Mouse (Mus musculus): Measurements from ENCODE around the gene Mpdu1. TPM values are rescaled to one million over a fixed set of nuclear protein-coding genes. Genes with fewer than 3 reads are reported as not detected.

Mpdu1 gene
- 143 and 147 TPM in 2 replicates for polyA plus RNA-seq (2012; rRNA removed)

GRCm38 (mm10) chr11:69662213-69662966, at the start of gene Mpdu1:
Gene Mpdu1 (minus strand): TSS chr11:69662642.
- H3K27ac ChIP-seq (ENCODE audit: insufficient read depth, low read depth, low read length) = peak within 1 kb of the TSS; percentile 98
- H3K4me1 ChIP-seq (ENCODE audit: control insufficient read depth, insufficient read depth, low read length) = peaks cover 6% of the 10 kb centered on the region; the same call in 1 of the 2 replicates
- peak; percentile 41 for TF ChIP-seq CTCF (conservative IDR thresholded peaks at IDR 0.05; ENCODE audit: insufficient read depth, insufficient read length, low read depth, low read length)
- TF ChIP-seq POLR2A (IDR thresholded peaks at IDR 0.05; ENCODE audit: low read depth, low read length) = peak; percentile 31
- under 1% methylated on average over 48 of the region's 48 CpGs for WGBS
- DNase-seq = peak; percentile 97
- peak within 1 kb of the TSS; percentile 79 for H3K4me3 ChIP-seq (ENCODE audit: insufficient read depth, low read depth, low read length)
- no peaks in the 10 kb centered on the region for H3K27me3 ChIP-seq (replicated peaks; ENCODE audit: control insufficient read depth, insufficient read depth, low read length)
- H3K36me3 ChIP-seq (ENCODE audit: control insufficient read depth, insufficient read depth, low read length) = peaks cover 2% of the 10 kb centered on the region; the same call in 1 of the 2 replicates

GRCm38 (mm10) chr11:69711082-69711481, 48.6 kb upstream of the Mpdu1 start:
- Histone ChIP-seq H3K36me3 (ENCODE audit: control insufficient read depth, insufficient read depth, low read length) (no peaks in the 10 kb centered on the region), H3K4me1 (ENCODE audit: control insufficient read depth, insufficient read depth, low read length) (peaks cover 31% of the 10 kb centered on the region; the same call in 1 of the 2 replicates), H3K27me3 (replicated peaks; ENCODE audit: control insufficient read depth, insufficient read depth, low read length) (no peaks in the 10 kb centered on the region), H3K4me3 (ENCODE audit: insufficient read depth, low read depth, low read length) (no peak overlapping the region), H3K27ac (ENCODE audit: insufficient read depth, low read depth, low read length) (no peak overlapping the region)
- no peak for TF ChIP-seq CTCF (conservative IDR thresholded peaks at IDR 0.05; ENCODE audit: insufficient read depth, insufficient read length, low read depth, low read length)
- TF ChIP-seq POLR2A (IDR thresholded peaks at IDR 0.05; ENCODE audit: low read depth, low read length) = no peak
- no peak for DNase-seq
- WGBS = 71% methylated on average over 2 of the region's 2 CpGs

- H3K27ac ChIP-seq (ENCODE audit: insufficient read depth, low read depth, low read length) = no peak overlapping the region
- no peaks in the 10 kb centered on the region for H3K36me3 ChIP-seq (ENCODE audit: control insufficient read depth, insufficient read depth, low read length)
- H3K4me1 ChIP-seq (ENCODE audit: control insufficient read depth, insufficient read depth, low read length) = peaks cover 26% of the 10 kb centered on the region; the same call in 1 of the 2 replicates
- DNase-seq = no peak
- H3K27me3 ChIP-seq (replicated peaks; ENCODE audit: control insufficient read depth, insufficient read depth, low read length) = no peaks in the 10 kb centered on the region
- 84% methylated on average over 3 of the region's 3 CpGs for WGBS
- TF ChIP-seq POLR2A (IDR thresholded peaks at IDR 0.05; ENCODE audit: low read depth, low read length) = no peak
- TF ChIP-seq CTCF (conservative IDR thresholded peaks at IDR 0.05; ENCODE audit: insufficient read depth, insufficient read length, low read depth, low read length) = no peak
- no peak overlapping the region for H3K4me3 ChIP-seq (ENCODE audit: insufficient read depth, low read depth, low read length)
These were observed 48.0 kb upstream of the Mpdu1 start for GRCm38 (mm10) chr11:69710470-69710869.

- Histone ChIP-seq H3K27ac (ENCODE audit: insufficient read depth, low read depth, low read length) (no peak overlapping the region), H3K4me3 (ENCODE audit: insufficient read depth, low read depth, low read length) (no peak overlapping the region), H3K27me3 (replicated peaks; ENCODE audit: control insufficient read depth, insufficient read depth, low read length) (no peaks in the 10 kb centered on the region), H3K4me1 (ENCODE audit: control insufficient read depth, insufficient read depth, low read length) (peaks cover 20% of the 10 kb centered on the region; the same call in 1 of the 2 replicates), H3K36me3 (ENCODE audit: control insufficient read depth, insufficient read depth, low read length) (no peaks in the 10 kb centered on the region)
- TF ChIP-seq POLR2A (IDR thresholded peaks at IDR 0.05; ENCODE audit: low read depth, low read length) (no peak), CTCF (conservative IDR thresholded peaks at IDR 0.05; ENCODE audit: insufficient read depth, insufficient read length, low read depth, low read length) (no peak)
- WGBS = 70% methylated on average over 11 of the region's 11 CpGs
- no peak for DNase-seq
These were observed 47.4 kb upstream of the Mpdu1 start for GRCm38 (mm10) chr11:69709554-69710446.

GRCm38 (mm10) chr11:69708614-69709265, 46.3 kb upstream of the Mpdu1 start:
- no peak for TF ChIP-seq CTCF (conservative IDR thresholded peaks at IDR 0.05; ENCODE audit: insufficient read depth, insufficient read length, low read depth, low read length)
- TF ChIP-seq POLR2A (IDR thresholded peaks at IDR 0.05; ENCODE audit: low read depth, low read length) = no peak
- H3K27me3 ChIP-seq (replicated peaks; ENCODE audit: control insufficient read depth, insufficient read depth, low read length) = no peaks in the 10 kb centered on the region
- WGBS = 82% methylated on average over 3 of the region's 3 CpGs
- no peak for DNase-seq
- H3K36me3 ChIP-seq (ENCODE audit: control insufficient read depth, insufficient read depth, low read length) = no peaks in the 10 kb centered on the region
- no peak overlapping the region for H3K4me3 ChIP-seq (ENCODE audit: insufficient read depth, low read depth, low read length)
- H3K27ac ChIP-seq (ENCODE audit: insufficient read depth, low read depth, low read length) = no peak overlapping the region
- H3K4me1 ChIP-seq (ENCODE audit: control insufficient read depth, insufficient read depth, low read length) = peaks cover 17% of the 10 kb centered on the region; the same call in 1 of the 2 replicates

- no peak for TF ChIP-seq POLR2A (IDR thresholded peaks at IDR 0.05; ENCODE audit: low read depth, low read length)
- TF ChIP-seq CTCF (conservative IDR thresholded peaks at IDR 0.05; ENCODE audit: insufficient read depth, insufficient read length, low read depth, low read length) = no peak
- no peak for DNase-seq
- H3K27ac ChIP-seq (ENCODE audit: insufficient read depth, low read depth, low read length) = no peak overlapping the region
- no peak overlapping the region for H3K4me3 ChIP-seq (ENCODE audit: insufficient read depth, low read depth, low read length)
- 93% methylated on average over 4 of the region's 4 CpGs for WGBS
- H3K27me3 ChIP-seq (replicated peaks; ENCODE audit: control insufficient read depth, insufficient read depth, low read length) = no peaks in the 10 kb centered on the region
- H3K36me3 ChIP-seq (ENCODE audit: control insufficient read depth, insufficient read depth, low read length) = no peaks in the 10 kb centered on the region
- H3K4me1 ChIP-seq (ENCODE audit: control insufficient read depth, insufficient read depth, low read length) = peaks cover 14% of the 10 kb centered on the region; the same call in 1 of the 2 replicates
These were observed 45.5 kb upstream of the Mpdu1 start for GRCm38 (mm10) chr11:69707873-69708381.
